Mouse (Mus musculus): ENCODE measurements around the gene Vmn1r80. TPM values are rescaled to one million over a fixed set of nuclear protein-coding genes. Genes with fewer than 3 reads are reported as not detected.
"Not testable (repeated sequence)": the region's sequence is repeated elsewhere in the genome, so short reads cannot be mapped to it uniquely, and the experiment has no call there.

Vmn1r80 gene
- total RNA-seq (2021) = not detected

GRCm38 (mm10) chr7:12188986-12189385 is at the start of gene Vmn1r80:
Gene Vmn1r80, plus strand, starts transcription at chr7:12189286.
- no peak for DNase-seq

- no peak for DNase-seq
These were observed 39.1 kb upstream of the Vmn1r80 start, which contains the start of gene Vmn1r78 for GRCm38 (mm10) chr7:12149957-12150356. Gene Vmn1r78, plus strand, starts transcription at chr7:12150257.

- not testable (repeated sequence) for DNase-seq
These were observed 32.6 kb upstream of the Vmn1r80 start for GRCm38 (mm10) chr7:12156463-12156862.

- DNase-seq = not testable (repeated sequence)
These were observed 18.1 kb upstream of the Vmn1r80 start, which contains the start of gene Vmn1r79 for GRCm38 (mm10) chr7:12170979-12171378. Gene Vmn1r79, plus strand, starts transcription at chr7:12171279.

- DNase-seq = not testable (repeated sequence)
These were observed 16.2 kb upstream of the Vmn1r80 start for GRCm38 (mm10) chr7:12172926-12173325.

- no peak for DNase-seq
These were observed 15.1 kb downstream of the Vmn1r80 start for GRCm38 (mm10) chr7:12204141-12204540.

Other genes with a start within 250 kb of the Vmn1r80 start
- not detected for gene Vmn1r77, start 152.5 kb upstream of the Vmn1r80 start, total RNA-seq (2021)
- gene Vmn1r78, start 39.0 kb upstream of the Vmn1r80 start, total RNA-seq (2021) = not detected
- gene Vmn1r79, start 18.0 kb upstream of the Vmn1r80 start, total RNA-seq (2021) = not detected
- not detected for gene Vmn1r81, start 79.0 kb downstream of the Vmn1r80 start, total RNA-seq (2021)
- not detected for gene Vmn1r82, start 111.1 kb downstream of the Vmn1r80 start, total RNA-seq (2021)
- not detected for gene Vmn1r83, start 140.2 kb downstream of the Vmn1r80 start, total RNA-seq (2021)
- gene Vmn1r84, start 180.0 kb downstream of the Vmn1r80 start, total RNA-seq (2021) = not detected
- gene Zfp551, start 233.5 kb downstream of the Vmn1r80 start, total RNA-seq (2021) = 1 to 10 TPM; 8.9 to 9.4 TPM